ENCODE assay signal across 9 mouse cellular contexts in genomic region chr6:54771171-54771570, GRCm38 (mm10). TPM values are rescaled to one million over a fixed set of nuclear protein-coding genes. Genes with fewer than 3 reads are reported as not detected.
DNase-seq lines count a peak whose midpoint lies in the region; ATAC-seq and TF ChIP-seq lines count a peak whose summit lies in the region.
"Had no signal": no experiment of that assay in that cellular context is flagged by ENCODE, and none has a peak within 500 bp of the region (broad histone marks: within the 10 kb centered on the region; RNA-seq: fewer than 3 reads in every experiment).

No protein-coding gene starts in this region.

- H3K9me3 ChIP-seq in forebrain, embryonic 14.5 days (replicated peaks; ENCODE audit: control insufficient read depth, low read length), result no peaks in the 10 kb centered on the region
- no peaks in the 10 kb centered on the region for H3K9me3 ChIP-seq in forebrain, embryonic 10.5 days
- no peaks in the 10 kb centered on the region for H3K9me3 ChIP-seq in intestine, postnatal 0 days (ENCODE audit: control insufficient read depth)

- no peak overlapping the region for H3K4me3 ChIP-seq in forebrain, embryonic 14.5 days (ENCODE audit: low read depth, low read length)
- H3K4me3 ChIP-seq in forebrain, embryonic 10.5 days, result no peak overlapping the region
- no peak overlapping the region for H3K4me3 ChIP-seq in intestine, postnatal 0 days (ENCODE audit: low read depth, low read length)

- 69% methylated on average over 8 of the region's 8 CpGs for WGBS in forebrain, embryonic 14.5 days
- 91% methylated on average over 8 of the region's 8 CpGs for WGBS in forebrain, embryonic 10.5 days
- WGBS in intestine, postnatal 0 days, result 71% methylated on average over 8 of the region's 8 CpGs

- peak; percentile 75 for DNase-seq in forebrain, embryonic 14.5 days (ENCODE audit: low spot score)
- no peak for DNase-seq in forebrain, embryonic 10.5 days (ENCODE audit: extremely low spot score, low spot score)
- DNase-seq in 3134 (ENCODE audit: extremely low read depth, insufficient read length, low spot score), result peak; percentile 16
- peak; percentile 59 for DNase-seq in gastrocnemius, postnatal 10 days
- peak; percentile 30 for DNase-seq in layer of hippocampus, adult 9-10 months (ENCODE audit: low spot score)
- DNase-seq in urinary bladder, postnatal 4 days (ENCODE audit: low spot score in 2 of 2), result no peak
- no peak for DNase-seq in left cerebral cortex, adult 9 months (ENCODE audit: low spot score in 2 of 2)

- peak; percentile 75; the same call in 1 of the 2 replicates for ATAC-seq in forebrain, embryonic 14.5 days
- no peak for ATAC-seq in intestine, postnatal 0 days

- H3K36me3 ChIP-seq in forebrain, embryonic 14.5 days (ENCODE audit: control insufficient read depth, insufficient read depth, low read length), result no peaks in the 10 kb centered on the region
- no peaks in the 10 kb centered on the region for H3K36me3 ChIP-seq in forebrain, embryonic 10.5 days (replicated peaks)
- no peaks in the 10 kb centered on the region for H3K36me3 ChIP-seq in intestine, postnatal 0 days (ENCODE audit: control insufficient read depth, insufficient read depth)

- H3K27ac ChIP-seq in forebrain, embryonic 14.5 days (ENCODE audit: low read depth, low read length), result no peak overlapping the region
- no peak overlapping the region for H3K27ac ChIP-seq in forebrain, embryonic 10.5 days
- no peak overlapping the region for H3K27ac ChIP-seq in intestine, postnatal 0 days (ENCODE audit: low read depth, low read length)
- H3K27ac ChIP-seq: liver, embryonic 14.5 days had no signal

- no peak for TF ChIP-seq CTCF in intestine, postnatal 0 days (IDR thresholded peaks at IDR 0.05; ENCODE audit: low read depth)

- H3K4me2 ChIP-seq in forebrain, embryonic 14.5 days (ENCODE audit: low read length), result no peak overlapping the region
- no peak overlapping the region for H3K4me2 ChIP-seq in intestine, postnatal 0 days (replicated peaks; ENCODE audit: low read depth)

- no peak overlapping the region for H3K9ac ChIP-seq in forebrain, embryonic 14.5 days (ENCODE audit: low read length)
- H3K9ac ChIP-seq in intestine, postnatal 0 days (ENCODE audit: low read depth, low read length), result no peak overlapping the region
- H3K9ac ChIP-seq: liver, embryonic 14.5 days had no signal

- H3K4me1 ChIP-seq in forebrain, embryonic 14.5 days (ENCODE audit: control insufficient read depth, insufficient read depth, low read length), result no peaks in the 10 kb centered on the region
- peaks cover 5% of the 10 kb centered on the region; the same call in 1 of the 2 replicates for H3K4me1 ChIP-seq in forebrain, embryonic 10.5 days
- no peaks in the 10 kb centered on the region for H3K4me1 ChIP-seq in intestine, postnatal 0 days (replicated peaks; ENCODE audit: control insufficient read depth, insufficient read depth, low read length)

- H3K27me3 ChIP-seq in forebrain, embryonic 14.5 days (replicated peaks; ENCODE audit: control insufficient read depth, insufficient read depth, low read length), result no peaks in the 10 kb centered on the region
- H3K27me3 ChIP-seq in forebrain, embryonic 10.5 days (ENCODE audit: poor library complexity, severe bottlenecking), result no peaks in the 10 kb centered on the region
- H3K27me3 ChIP-seq in intestine, postnatal 0 days (replicated peaks; ENCODE audit: control insufficient read depth, insufficient read depth, low read length), result no peaks in the 10 kb centered on the region

RNA-seq across cellular contexts. Expression of gene Znrf2, which starts 45.5 kb away (rescaled TPM):
- polyA plus RNA-seq in forebrain, embryonic 14.5 days (2014; fragmentation: Nextera tagmentation; extraction: Ambion mirVana), result 16.5 and 17.9 TPM in 2 replicates
- polyA plus RNA-seq in forebrain, embryonic 10.5 days (2016; fragmentation: Nextera tagmentation; extraction: Ambion mirVana), result 1.8 and 2.3 TPM in 2 replicates
- total RNA-seq in gastrocnemius, postnatal 10 days (2021), result 10 to 100 TPM; 10.2 to 10.4 TPM
- 7.8 and 8.5 TPM in 2 replicates for polyA plus RNA-seq in intestine, postnatal 0 days (2015; fragmentation: Nextera tagmentation; extraction: Ambion mirVana)

Comparison
In these comparisons a context has a peak if more than half of its experiments do, and no peak if none do; other contexts are left out.
1. DNase-seq: peak in forebrain, embryonic 14.5 days (single experiment), 3134 (single experiment), gastrocnemius, postnatal 10 days (single experiment) and layer of hippocampus, adult 9-10 months (single experiment); none in forebrain, embryonic 10.5 days (single experiment), urinary bladder, postnatal 4 days (0 of 2) and left cerebral cortex, adult 9 months (0 of 2).